Mouse (Mus musculus): ENCODE data around the gene 4632433K11Rik.

- TF ChIP-seq TAL1 (IDR thresholded peaks at IDR 0.05; ENCODE audit: low read length) (no peak), GATA1 (IDR thresholded peaks at IDR 0.05; ENCODE audit: low read length) (no peak)
Measured at GRCm38 (mm10) chr7:5059421-5059820, 25.5 kb downstream of the 4632433K11Rik start.
